Mouse (Mus musculus): ENCODE data around the gene Fgfr2. TPM values are rescaled to one million over a fixed set of nuclear protein-coding genes. Genes with fewer than 3 reads are reported as not detected.

Fgfr2 gene
- polyA plus RNA-seq, 1 experiment from 2014 or later, result 121 TPM

DNA sequence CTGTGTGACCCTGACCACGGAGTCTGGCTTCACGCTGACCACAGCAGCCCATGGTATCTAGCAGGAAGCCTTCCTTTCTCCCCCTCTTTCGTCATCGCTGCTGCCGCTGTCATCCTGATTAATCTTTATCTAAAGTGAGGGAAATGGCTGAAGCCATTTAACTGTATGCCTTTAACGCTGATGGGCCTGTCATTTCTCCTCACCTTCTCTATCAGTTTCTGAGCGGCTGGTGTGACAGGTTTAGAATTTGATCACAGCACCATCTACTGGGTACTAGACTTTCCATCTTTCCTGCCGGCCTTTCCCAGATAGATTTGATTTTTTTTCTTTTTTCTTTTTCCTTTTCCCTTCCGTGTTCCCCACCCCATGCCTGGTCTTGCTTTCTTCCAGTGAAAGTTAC, 1376.4 kb downstream of the Fgfr2 start:
- Histone ChIP-seq H3K4me1 (peaks cover 8% of the 10 kb centered on the region; the same call in 1 of the 2 replicates), H3K27ac (no peak overlapping the region), H3K4me2 (replicated peaks) (no peak overlapping the region), H3K36me3 (no peaks in the 10 kb centered on the region), H3K4me3 (no peak overlapping the region), H3K9ac (no peak overlapping the region), H3K27me3 (peaks cover 32% of the 10 kb centered on the region), H3K9me3 (no peaks in the 10 kb centered on the region)
- 28% methylated on average over 9 of the region's 9 CpGs for WGBS
- ATAC-seq (ENCODE audit: insufficient number of reproducible peaks, insufficient read depth, low FRiP score, low TSS enrichment), result no peak

DNA sequence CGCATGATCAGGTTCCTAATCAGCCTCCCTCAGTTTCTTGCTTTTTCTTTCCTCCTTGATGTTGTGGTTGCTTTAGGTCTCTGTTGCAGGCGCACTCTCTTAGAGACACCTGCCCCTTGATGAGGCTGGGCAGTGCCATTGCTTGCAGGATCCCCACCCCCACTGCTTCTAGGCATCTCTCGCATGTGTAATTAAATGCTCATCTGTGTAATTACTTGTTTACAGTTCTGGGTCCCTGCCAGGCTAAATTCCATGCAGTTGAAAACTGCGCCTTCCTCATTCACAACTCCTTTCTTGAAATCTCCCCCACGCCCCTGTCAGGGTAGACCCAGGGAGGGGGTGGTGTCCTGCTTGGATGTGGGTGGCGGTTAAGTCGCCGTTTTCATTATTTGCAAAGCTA, 1380.0 kb downstream of the Fgfr2 start:
- peaks cover 8% of the 10 kb centered on the region; the same call in 1 of the 2 replicates for H3K4me1 ChIP-seq
- H3K4me3 ChIP-seq, result no peak overlapping the region
- peaks cover 27% of the 10 kb centered on the region for H3K27me3 ChIP-seq
- no peaks in the 10 kb centered on the region for H3K9me3 ChIP-seq
- H3K9ac ChIP-seq, result no peak overlapping the region
- H3K4me2 ChIP-seq (replicated peaks), result no peak overlapping the region
- H3K27ac ChIP-seq, result no peak overlapping the region
- no peak for ATAC-seq (ENCODE audit: insufficient number of reproducible peaks, insufficient read depth, low FRiP score, low TSS enrichment)
- 50% methylated on average over 8 of the region's 8 CpGs for WGBS
- H3K36me3 ChIP-seq, result no peaks in the 10 kb centered on the region

DNA sequence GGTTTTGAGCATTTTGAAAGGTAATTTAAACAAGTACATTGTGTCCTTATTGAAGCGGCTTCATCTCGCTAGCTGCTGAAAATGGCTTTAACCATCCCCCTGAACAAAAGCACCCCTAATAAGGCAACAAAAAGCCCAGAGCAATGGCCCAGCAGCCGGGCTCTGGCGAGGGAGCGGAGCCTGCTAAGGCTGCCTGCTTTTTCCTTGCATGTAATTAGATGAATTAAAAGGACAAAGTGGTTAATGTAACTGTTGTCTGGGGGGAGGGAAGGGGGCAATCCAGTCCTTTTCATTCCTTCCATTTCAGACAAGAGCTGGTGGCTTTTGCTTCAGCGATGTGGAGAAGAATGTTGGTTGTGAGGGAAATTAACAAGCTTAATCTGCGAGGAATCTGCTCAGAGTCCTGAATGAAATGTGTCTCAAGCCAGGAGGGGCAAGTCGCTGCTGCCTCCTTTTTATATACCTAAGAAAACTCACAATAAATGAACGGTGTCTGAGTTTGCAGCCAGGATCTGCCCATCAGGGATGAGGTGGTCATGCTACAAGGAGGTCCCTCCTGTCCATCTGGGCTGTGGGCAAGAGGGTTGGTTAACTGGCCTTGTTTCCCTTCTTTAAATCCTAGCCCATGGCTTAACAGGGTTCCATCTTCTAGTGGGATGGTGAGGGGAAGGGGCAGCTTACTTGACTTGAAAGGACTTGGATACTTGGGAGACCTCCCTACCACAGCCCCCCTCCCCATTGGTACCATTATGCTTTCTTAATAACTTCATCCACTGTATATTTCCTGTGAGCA, 1400.2 kb downstream of the Fgfr2 start:
- Histone ChIP-seq H3K4me1 (peaks cover 4% of the 10 kb centered on the region; the same call in 1 of the 2 replicates), H3K9ac (no peak overlapping the region), H3K4me3 (no peak overlapping the region), H3K9me3 (no peaks in the 10 kb centered on the region), H3K27ac (no peak overlapping the region), H3K27me3 (peaks cover 13% of the 10 kb centered on the region), H3K4me2 (replicated peaks) (no peak overlapping the region), H3K36me3 (no peaks in the 10 kb centered on the region)
- ATAC-seq (ENCODE audit: insufficient number of reproducible peaks, insufficient read depth, low FRiP score, low TSS enrichment), result no peak
- 16% methylated on average over 9 of the region's 9 CpGs for WGBS

DNA sequence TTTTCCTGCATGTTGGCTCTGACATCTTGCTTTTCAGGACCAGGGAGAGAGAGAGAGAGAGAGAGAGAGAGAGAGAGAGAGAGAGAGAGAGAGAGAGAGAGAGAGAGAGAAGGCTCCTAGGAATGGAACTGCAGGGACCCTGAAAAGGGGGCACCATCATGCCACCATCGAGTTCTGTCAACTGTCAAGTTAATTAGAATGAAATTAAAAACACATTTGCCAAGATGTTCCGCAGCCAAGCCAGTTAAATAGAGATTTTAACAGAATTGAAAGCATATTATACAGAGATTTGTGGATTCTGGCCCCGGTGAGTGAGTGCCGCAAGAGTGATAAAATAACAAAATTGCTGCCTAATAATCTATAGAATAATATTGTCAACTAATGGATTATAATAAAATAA, 1400.8 kb downstream of the Fgfr2 start:
- H3K4me1 ChIP-seq, result peaks cover 4% of the 10 kb centered on the region; the same call in 1 of the 2 replicates
- H3K4me3 ChIP-seq, result no peak overlapping the region
- no peak overlapping the region for H3K4me2 ChIP-seq (replicated peaks)
- H3K36me3 ChIP-seq, result no peaks in the 10 kb centered on the region
- no peaks in the 10 kb centered on the region for H3K9me3 ChIP-seq
- H3K27me3 ChIP-seq, result peaks cover 13% of the 10 kb centered on the region
- no peak overlapping the region for H3K27ac ChIP-seq
- ATAC-seq (ENCODE audit: insufficient number of reproducible peaks, insufficient read depth, low FRiP score, low TSS enrichment), result no peak
- 15% methylated on average over 4 of the region's 4 CpGs for whole genome bisulfite sequencing
- H3K9ac ChIP-seq, result no peak overlapping the region

DNA sequence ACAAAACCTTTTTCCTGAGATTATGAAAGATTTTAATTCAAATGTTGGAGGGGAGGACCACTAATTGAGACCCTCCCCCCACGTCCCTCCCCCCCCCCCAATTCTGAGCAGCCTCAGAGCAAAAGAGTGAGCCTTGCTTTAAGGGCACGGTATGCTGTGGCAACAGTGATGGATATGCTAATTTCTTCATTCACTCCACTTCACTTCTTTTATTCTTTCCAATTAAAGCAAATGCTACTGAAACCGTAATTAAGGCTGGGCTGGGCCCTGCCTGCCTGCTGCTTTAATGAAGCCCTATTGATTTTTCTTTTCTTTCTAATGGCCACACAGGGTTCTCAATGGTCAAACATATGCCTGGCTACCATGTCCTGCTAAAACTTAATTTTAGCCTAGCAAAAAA, 1404.9 kb downstream of the Fgfr2 start:
- H3K4me1 ChIP-seq, result peaks cover 4% of the 10 kb centered on the region; the same call in 1 of the 2 replicates
- no peak for ATAC-seq (ENCODE audit: insufficient number of reproducible peaks, insufficient read depth, low FRiP score, low TSS enrichment)
- no peaks in the 10 kb centered on the region for H3K36me3 ChIP-seq
- H3K4me2 ChIP-seq (replicated peaks), result no peak overlapping the region
- 49% methylated on average over 3 of the region's 3 CpGs for WGBS
- no peak overlapping the region for H3K4me3 ChIP-seq
- H3K27ac ChIP-seq, result no peak overlapping the region
- no peaks in the 10 kb centered on the region for H3K9me3 ChIP-seq
- no peak overlapping the region for H3K9ac ChIP-seq
- peaks cover 16% of the 10 kb centered on the region for H3K27me3 ChIP-seq

DNA sequence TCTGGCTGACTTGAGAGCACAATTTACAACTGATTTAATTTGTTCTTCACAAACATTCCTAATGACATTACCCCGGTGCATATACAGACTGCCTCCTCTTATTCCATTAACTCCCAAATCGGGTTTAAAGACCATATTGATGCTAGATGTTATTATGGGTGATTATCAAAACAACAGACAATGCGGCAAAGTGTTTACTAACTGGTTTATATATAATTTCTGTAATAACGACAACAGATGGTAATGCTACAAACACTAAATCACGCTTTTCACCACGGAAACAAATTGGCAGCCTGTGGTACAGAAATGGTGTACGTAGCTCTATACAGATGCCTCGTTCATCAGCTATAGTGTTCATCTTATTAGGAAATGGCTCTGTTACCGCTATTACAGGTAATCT, 1410.1 kb downstream of the Fgfr2 start:
- Histone ChIP-seq H3K4me1 (no peaks in the 10 kb centered on the region), H3K27me3 (peaks cover 8% of the 10 kb centered on the region; the same call in 1 of the 2 replicates), H3K36me3 (no peaks in the 10 kb centered on the region), H3K27ac (no peak overlapping the region), H3K4me3 (no peak overlapping the region), H3K4me2 (replicated peaks) (no peak overlapping the region), H3K9me3 (no peaks in the 10 kb centered on the region), H3K9ac (no peak overlapping the region)
- WGBS, result 75% methylated on average over 9 of the region's 9 CpGs
- no peak for ATAC-seq (ENCODE audit: insufficient number of reproducible peaks, insufficient read depth, low FRiP score, low TSS enrichment)

DNA sequence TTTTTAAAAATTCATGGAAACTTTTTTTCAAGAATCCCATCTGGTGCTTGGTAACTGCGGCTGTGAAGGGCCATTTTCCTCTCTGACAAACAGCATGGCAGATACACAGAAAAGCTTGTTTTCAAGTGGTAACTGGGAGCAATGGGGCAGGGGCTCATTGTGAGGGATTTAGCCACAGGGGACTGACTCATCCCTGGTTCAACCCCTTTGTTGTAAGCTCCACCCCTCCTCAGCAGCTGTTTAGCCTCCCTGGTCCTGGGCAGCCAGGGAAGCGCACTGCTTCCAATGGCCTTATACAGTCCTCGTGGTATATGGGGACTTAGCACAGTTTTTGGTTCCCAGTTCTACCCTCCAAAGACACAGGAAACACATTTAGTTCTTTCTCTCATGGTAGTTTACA, 1426.3 kb downstream of the Fgfr2 start:
- Histone ChIP-seq H3K9ac (no peak overlapping the region), H3K4me1 (no peaks in the 10 kb centered on the region), H3K27ac (no peak overlapping the region), H3K4me2 (replicated peaks) (no peak overlapping the region), H3K9me3 (no peaks in the 10 kb centered on the region), H3K27me3 (no peaks in the 10 kb centered on the region), H3K4me3 (no peak overlapping the region), H3K36me3 (no peaks in the 10 kb centered on the region)
- WGBS, result 22% methylated on average over 3 of the region's 3 CpGs
- no peak; the same call in 1 of the 2 replicates for ATAC-seq (ENCODE audit: insufficient number of reproducible peaks, insufficient read depth, low FRiP score, low TSS enrichment)

DNA sequence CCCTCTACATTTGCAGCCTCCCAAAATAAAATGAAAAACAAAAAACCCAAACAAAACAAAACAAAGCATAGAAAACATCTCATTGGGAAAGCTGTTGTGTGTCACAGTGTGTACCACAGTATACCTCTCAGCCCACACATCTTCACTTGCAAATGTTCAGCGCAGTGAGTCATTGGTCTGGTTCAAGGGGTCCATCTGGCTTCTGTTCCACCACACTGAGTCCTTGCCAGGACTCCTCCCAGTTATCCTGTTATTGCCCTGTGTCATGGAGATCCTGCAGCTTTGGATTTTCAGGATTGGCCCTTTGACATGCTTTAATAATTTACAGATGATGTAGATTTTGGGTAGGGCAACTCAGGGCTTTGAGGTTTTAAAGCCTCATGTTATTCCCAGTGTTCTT, 1435.8 kb downstream of the Fgfr2 start:
- Histone ChIP-seq H3K27ac (no peak overlapping the region), H3K4me1 (no peaks in the 10 kb centered on the region), H3K4me3 (no peak overlapping the region), H3K27me3 (no peaks in the 10 kb centered on the region), H3K36me3 (no peaks in the 10 kb centered on the region), H3K4me2 (replicated peaks) (no peak overlapping the region), H3K9ac (no peak overlapping the region), H3K9me3 (no peaks in the 10 kb centered on the region)
- 77% methylated on average over 1 of the region's 1 CpGs for WGBS
- ATAC-seq (ENCODE audit: insufficient number of reproducible peaks, insufficient read depth, low FRiP score, low TSS enrichment), result no peak

DNA sequence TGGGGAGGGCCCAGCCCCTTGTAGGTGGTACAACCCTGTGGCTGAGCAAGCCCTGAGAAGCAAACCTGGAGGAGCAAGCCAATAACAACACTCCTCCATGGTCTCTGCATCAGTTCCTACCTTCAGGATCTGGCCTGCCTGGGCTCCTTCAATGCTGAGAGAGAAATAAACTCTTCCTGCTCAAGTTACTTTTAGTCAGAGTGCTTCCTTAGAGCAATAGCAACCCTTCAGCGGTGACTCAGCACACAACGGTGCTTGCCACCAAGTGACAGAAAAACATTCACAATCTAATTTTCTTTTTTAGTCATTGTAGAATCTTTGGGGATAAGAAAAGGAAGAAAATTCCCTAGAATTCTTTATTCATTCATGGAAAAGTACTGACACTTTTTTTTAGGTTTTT, 1446.0 kb downstream of the Fgfr2 start:
- no peaks in the 10 kb centered on the region for H3K27me3 ChIP-seq
- H3K9me3 ChIP-seq, result no peaks in the 10 kb centered on the region
- H3K4me3 ChIP-seq, result no peak overlapping the region
- WGBS, result 90% methylated on average over 2 of the region's 2 CpGs
- H3K36me3 ChIP-seq, result no peaks in the 10 kb centered on the region
- H3K4me2 ChIP-seq (replicated peaks), result no peak overlapping the region
- no peak overlapping the region for H3K27ac ChIP-seq
- H3K4me1 ChIP-seq, result no peaks in the 10 kb centered on the region
- no peak for ATAC-seq (ENCODE audit: insufficient number of reproducible peaks, insufficient read depth, low FRiP score, low TSS enrichment)
- no peak overlapping the region for H3K9ac ChIP-seq

DNA sequence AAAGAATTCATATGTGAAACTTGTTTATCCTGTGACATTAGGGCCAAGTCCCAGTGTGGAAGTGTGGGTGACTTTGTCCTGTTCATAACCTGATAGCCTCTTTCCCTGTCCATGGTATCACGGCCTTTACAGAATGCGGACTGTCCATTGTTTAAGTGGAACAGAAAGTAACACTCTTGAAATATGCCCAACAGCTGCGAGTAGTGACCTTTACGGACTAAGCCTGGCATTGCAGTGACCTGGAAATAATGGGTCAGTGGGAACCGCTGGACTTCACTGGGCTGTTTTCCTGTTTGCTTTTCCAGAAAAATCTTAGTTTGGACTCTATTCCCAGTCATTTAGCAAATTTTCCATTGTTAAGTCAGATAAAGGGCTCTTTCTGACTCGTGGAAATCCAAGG, 1452.6 kb downstream of the Fgfr2 start:
- H3K9ac ChIP-seq, result no peak overlapping the region
- no peak overlapping the region for H3K27ac ChIP-seq
- no peaks in the 10 kb centered on the region for H3K36me3 ChIP-seq
- H3K4me2 ChIP-seq (replicated peaks), result no peak overlapping the region
- no peaks in the 10 kb centered on the region for H3K9me3 ChIP-seq
- H3K4me3 ChIP-seq, result no peak overlapping the region
- ATAC-seq (ENCODE audit: insufficient number of reproducible peaks, insufficient read depth, low FRiP score, low TSS enrichment), result no peak
- no peaks in the 10 kb centered on the region for H3K4me1 ChIP-seq
- H3K27me3 ChIP-seq, result no peaks in the 10 kb centered on the region
- WGBS, result 50% methylated on average over 6 of the region's 6 CpGs

DNA sequence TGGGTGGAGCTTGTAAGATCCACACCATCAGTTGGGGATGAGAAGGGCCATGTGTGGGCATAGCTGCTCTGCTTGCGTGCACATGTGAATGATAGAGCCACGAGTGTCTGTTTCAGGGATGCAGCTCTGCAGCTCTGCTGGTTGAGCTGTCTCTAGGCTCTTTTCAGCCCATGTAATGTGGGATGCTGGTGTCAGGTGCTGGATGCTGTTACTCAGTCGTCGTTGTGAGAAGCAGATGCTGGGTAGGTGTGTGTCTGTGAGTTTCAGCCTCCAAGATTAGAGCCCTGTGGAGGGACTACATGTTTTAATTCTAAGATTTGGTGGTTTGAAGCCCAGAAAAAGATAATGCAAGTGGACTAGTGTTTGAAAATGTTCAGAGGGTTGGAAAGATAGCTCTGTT, 1453.8 kb downstream of the Fgfr2 start:
- H3K4me2 ChIP-seq (replicated peaks), result no peak overlapping the region
- no peaks in the 10 kb centered on the region for H3K36me3 ChIP-seq
- no peak overlapping the region for H3K4me3 ChIP-seq
- WGBS, result 80% methylated on average over 4 of the region's 4 CpGs
- no peaks in the 10 kb centered on the region for H3K27me3 ChIP-seq
- no peaks in the 10 kb centered on the region for H3K9me3 ChIP-seq
- H3K27ac ChIP-seq, result no peak overlapping the region
- H3K9ac ChIP-seq, result no peak overlapping the region
- no peak for ATAC-seq (ENCODE audit: insufficient number of reproducible peaks, insufficient read depth, low FRiP score, low TSS enrichment)
- no peaks in the 10 kb centered on the region for H3K4me1 ChIP-seq

DNA sequence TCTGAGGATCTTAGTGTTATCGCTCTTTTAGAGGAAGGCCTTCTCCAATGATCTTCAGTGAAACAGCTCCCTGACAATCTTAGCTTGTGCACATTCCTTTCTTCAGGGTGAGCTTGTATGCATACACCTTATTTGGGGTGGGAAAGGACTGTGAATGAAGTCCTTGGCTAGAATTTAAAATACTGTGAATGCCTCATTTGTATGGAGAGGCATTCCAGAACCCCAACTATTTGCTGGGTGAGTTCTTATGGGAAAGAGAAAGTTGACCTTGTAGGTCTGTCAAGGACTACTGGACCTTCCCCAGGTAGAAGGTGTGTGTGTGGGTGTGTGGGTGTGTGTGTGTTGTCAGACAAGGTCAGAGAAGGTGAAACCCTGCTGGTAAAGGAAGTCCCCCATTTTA, 1462.4 kb downstream of the Fgfr2 start:
- H3K4me1 ChIP-seq, result no peaks in the 10 kb centered on the region
- no peaks in the 10 kb centered on the region for H3K27me3 ChIP-seq
- no peak overlapping the region for H3K27ac ChIP-seq
- H3K9ac ChIP-seq, result no peak overlapping the region
- no peak for ATAC-seq (ENCODE audit: insufficient number of reproducible peaks, insufficient read depth, low FRiP score, low TSS enrichment)
- no peaks in the 10 kb centered on the region for H3K36me3 ChIP-seq
- no peaks in the 10 kb centered on the region for H3K9me3 ChIP-seq
- H3K4me3 ChIP-seq, result no peak overlapping the region
- no peak overlapping the region for H3K4me2 ChIP-seq (replicated peaks)
- WGBS, result 100% methylated on average over 1 of the region's 1 CpGs

Data from embryonic facial prominence, embryonic 12.5 days (tissue).